Mouse (Mus musculus): ENCODE results near the gene Lancl2.

The Lancl2 gene

GRCm38 (mm10) chr6:57767112-57767868 lies 65.0 kb downstream of the Lancl2 start:
- DNase-seq (ENCODE audit: low spot score), result no peak

GRCm38 (mm10) chr6:57768948-57769525 lies 66.7 kb downstream of the Lancl2 start:
- DNase-seq (ENCODE audit: low spot score), result no peak

GRCm38 (mm10) chr6:57770467-57771190 lies 68.3 kb downstream of the Lancl2 start:
- DNase-seq (ENCODE audit: low spot score), result no peak

GRCm38 (mm10) chr6:57773792-57774191 lies 71.5 kb downstream of the Lancl2 start:
- DNase-seq (ENCODE audit: low spot score), result no peak

GRCm38 (mm10) chr6:57780359-57780758 lies 78.0 kb downstream of the Lancl2 start:
- DNase-seq (ENCODE audit: low spot score), result no peak

GRCm38 (mm10) chr6:57782658-57783057 lies 80.3 kb downstream of the Lancl2 start:
- DNase-seq (ENCODE audit: low spot score), result no peak

GRCm38 (mm10) chr6:57784251-57784650 lies 81.9 kb downstream of the Lancl2 start:
- no peak for DNase-seq (ENCODE audit: low spot score)

GRCm38 (mm10) chr6:57787376-57787775 lies 85.0 kb downstream of the Lancl2 start:
- no peak for DNase-seq (ENCODE audit: low spot score)
